Mouse (Mus musculus): Measurements from ENCODE around the gene Acvr1.

DNA sequence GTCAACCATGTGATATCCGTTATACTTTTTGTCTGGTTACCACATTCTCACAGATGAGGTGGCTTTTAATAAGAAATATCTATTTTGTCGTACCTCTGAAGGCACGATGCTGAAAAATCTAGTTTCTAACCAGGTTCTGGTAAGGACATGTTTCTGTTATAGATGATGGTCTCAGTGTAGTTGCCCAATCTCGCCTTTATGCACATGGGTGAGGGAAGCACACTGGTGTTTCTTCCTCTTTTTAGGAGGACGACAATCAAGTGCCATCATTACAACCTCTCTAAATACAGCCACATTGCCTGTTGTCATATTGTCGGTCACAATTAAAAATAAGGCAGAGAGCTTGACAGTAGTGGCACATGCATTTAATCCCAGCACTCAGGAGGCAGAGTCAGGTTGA is 32.7 kb upstream of the Acvr1 start:
- TF ChIP-seq EP300 (IDR thresholded peaks at IDR 0.05; ENCODE audit: insufficient read depth, low read depth, low read length) (no peak), POLR2A (IDR thresholded peaks at IDR 0.05; ENCODE audit: insufficient read depth, low read length) (no peak)
